22 mouse cellular contexts compared by ENCODE assay signal in the genomic region with DNA sequence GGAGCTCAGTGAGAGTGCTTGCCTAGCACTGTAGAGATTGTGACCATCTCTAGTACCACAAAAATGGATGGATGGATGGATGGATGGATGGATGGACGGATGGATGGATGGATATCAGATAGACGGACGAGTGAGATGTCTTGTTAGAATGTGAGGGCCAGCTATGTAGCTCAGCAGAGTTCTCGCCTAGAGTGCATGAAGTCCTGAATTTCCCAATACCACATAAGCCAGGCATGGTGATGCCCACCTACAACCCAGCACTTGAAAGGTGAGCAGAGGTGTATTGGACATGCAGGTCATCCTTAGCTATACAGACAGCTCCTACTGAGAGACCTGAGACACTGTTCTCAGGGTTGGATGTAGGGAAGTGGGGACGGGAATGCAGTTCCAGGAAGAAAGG. TPM values are rescaled to one million over a fixed set of nuclear protein-coding genes. Genes with fewer than 3 reads are reported as not detected.
DNase-seq lines count a peak whose midpoint lies in the region; ATAC-seq and TF ChIP-seq lines count a peak whose summit lies in the region.
"Had no signal": no experiment of that assay in that cellular context is flagged by ENCODE, and none has a peak within 500 bp of the region (broad histone marks: within the 10 kb centered on the region; RNA-seq: fewer than 3 reads in every experiment).

No protein-coding gene starts in this region.

- no peaks in the 10 kb centered on the region for H3K27me3 ChIP-seq in heart, embryonic 11.5 days (ENCODE audit: control insufficient read depth, insufficient read depth, low read length)
- no peaks in the 10 kb centered on the region for H3K27me3 ChIP-seq in kidney, adult 2 months (replicated peaks; ENCODE audit: control insufficient read depth, insufficient read depth, low read length)
- H3K27me3 ChIP-seq in kidney, postnatal 0 days (ENCODE audit: insufficient read depth, low read length): no peaks in the 10 kb centered on the region
- no peaks in the 10 kb centered on the region for H3K27me3 ChIP-seq in midbrain, embryonic 11.5 days (ENCODE audit: control insufficient read depth, insufficient read depth, low read length)
- no peaks in the 10 kb centered on the region for H3K27me3 ChIP-seq in midbrain, embryonic 16.5 days (ENCODE audit: control insufficient read depth, insufficient read depth, low read depth, low read length)
- H3K27me3 ChIP-seq: CH12.LX, Patski had no signal

- no peak for ATAC-seq in heart, embryonic 11.5 days (replicated peaks; ENCODE audit: insufficient number of reproducible peaks, low FRiP score, low TSS enrichment)
- no peak for ATAC-seq in kidney, postnatal 0 days (replicated peaks; ENCODE audit: low FRiP score, low read depth)
- ATAC-seq in midbrain, embryonic 11.5 days (ENCODE audit: low FRiP score): no peak
- no peak for ATAC-seq in midbrain, embryonic 16.5 days
- ATAC-seq: activated CD4-positive, CD25-positive, alpha-beta regulatory T cell, adult 4 months; CD4-positive, CD25-positive, alpha-beta regulatory T cell, adult 4 months; Patski had no signal

- WGBS in heart, embryonic 11.5 days (ENCODE audit: insufficient replicate concordance): 70% methylated on average over 5 of the region's 5 CpGs
- WGBS in kidney, adult 2 months: 86% methylated on average over 5 of the region's 5 CpGs
- WGBS in kidney, postnatal 0 days: 86% methylated on average over 5 of the region's 5 CpGs
- 85% methylated on average over 5 of the region's 5 CpGs for WGBS in midbrain, embryonic 11.5 days
- WGBS in midbrain, embryonic 16.5 days: 82% methylated on average over 5 of the region's 5 CpGs

- H3K36me3 ChIP-seq in heart, embryonic 11.5 days (ENCODE audit: control insufficient read depth, insufficient read depth, low read length): no peaks in the 10 kb centered on the region
- no peaks in the 10 kb centered on the region for H3K36me3 ChIP-seq in kidney, adult 2 months (ENCODE audit: control insufficient read depth, insufficient read depth, low read length)
- no peaks in the 10 kb centered on the region for H3K36me3 ChIP-seq in kidney, postnatal 0 days (ENCODE audit: insufficient read depth, low read length)
- no peaks in the 10 kb centered on the region for H3K36me3 ChIP-seq in midbrain, embryonic 11.5 days (ENCODE audit: control insufficient read depth, insufficient read depth, low read length)
- H3K36me3 ChIP-seq in midbrain, embryonic 16.5 days (ENCODE audit: control insufficient read depth, insufficient read depth, low read length): no peaks in the 10 kb centered on the region
- H3K36me3 ChIP-seq: G1E had no signal

- H3K4me3 ChIP-seq in heart, embryonic 11.5 days (ENCODE audit: low read depth, low read length): no peak overlapping the region
- H3K4me3 ChIP-seq in kidney, adult 2 months (ENCODE audit: insufficient read depth, low read depth, low read length): no peak overlapping the region
- no peak overlapping the region for H3K4me3 ChIP-seq in kidney, postnatal 0 days (replicated peaks; ENCODE audit: low read depth, low read length)
- H3K4me3 ChIP-seq in midbrain, embryonic 11.5 days (ENCODE audit: low read depth, low read length): no peak overlapping the region
- H3K4me3 ChIP-seq in midbrain, embryonic 16.5 days (ENCODE audit: low read depth, low read length): no peak overlapping the region

- DNase-seq in heart, adult 11 months: peak; percentile 78
- DNase-seq in kidney, adult 2 months: no peak
- no peak for DNase-seq in kidney, postnatal 4 days
- no peak for DNase-seq in kidney, postnatal 0 days (ENCODE audit: low spot score)
- DNase-seq in kidney, postnatal 14 days: no peak
- peak; percentile 64 for DNase-seq in midbrain, embryonic 11.5 days (ENCODE audit: low spot score, missing footprints)
- DNase-seq: adrenal gland, adult 2 months; adrenal gland, adult 8-10 months; adrenal gland, postnatal 10 days; adrenal gland, postnatal 14 days; adrenal gland, postnatal 25 days; adrenal gland, postnatal 36 days; B cell, adult 2 months; cerebellum, adult 11 months; cerebellum, adult 11-12 months had no signal

- TF ChIP-seq POLR2A in kidney, adult 2 months (IDR thresholded peaks at IDR 0.05; ENCODE audit: low read depth, low read length): no peak

- H3K4me1 ChIP-seq in heart, embryonic 11.5 days (ENCODE audit: control insufficient read depth, insufficient read depth, low read length): no peaks in the 10 kb centered on the region
- H3K4me1 ChIP-seq in kidney, adult 2 months (ENCODE audit: control insufficient read depth, insufficient read depth, low read length): peaks cover 11% of the 10 kb centered on the region; the same call in 1 of the 2 replicates
- H3K4me1 ChIP-seq in kidney, postnatal 0 days (replicated peaks; ENCODE audit: insufficient read depth, low read length): no peaks in the 10 kb centered on the region
- H3K4me1 ChIP-seq in midbrain, embryonic 11.5 days (ENCODE audit: control insufficient read depth, insufficient read depth, low read length): no peaks in the 10 kb centered on the region
- no peaks in the 10 kb centered on the region for H3K4me1 ChIP-seq in midbrain, embryonic 16.5 days (ENCODE audit: control insufficient read depth, insufficient read depth, low read length)

- no peak for TF ChIP-seq CTCF in kidney, adult 2 months (conservative IDR thresholded peaks at IDR 0.05; ENCODE audit: insufficient read depth, insufficient read length, low read depth, low read length)
- no peak for TF ChIP-seq CTCF in kidney, postnatal 0 days (IDR thresholded peaks at IDR 0.05; ENCODE audit: low read depth)

- H3K27ac ChIP-seq in heart, embryonic 11.5 days (ENCODE audit: low read depth, low read length): no peak overlapping the region
- peak overlapping the region; percentile 80 for H3K27ac ChIP-seq in kidney, adult 2 months (ENCODE audit: insufficient read depth, low read depth, low read length)
- peak overlapping the region; percentile 15; the same call in 1 of the 2 replicates for H3K27ac ChIP-seq in kidney, postnatal 0 days
- H3K27ac ChIP-seq in midbrain, embryonic 11.5 days (ENCODE audit: low read depth, low read length): no peak overlapping the region
- no peak overlapping the region for H3K27ac ChIP-seq in midbrain, embryonic 16.5 days (ENCODE audit: low read length)

- H3K4me2 ChIP-seq in heart, embryonic 11.5 days: no peak overlapping the region
- no peak overlapping the region for H3K4me2 ChIP-seq in kidney, postnatal 0 days (ENCODE audit: low read length)
- H3K4me2 ChIP-seq in midbrain, embryonic 11.5 days: no peak overlapping the region
- no peak overlapping the region for H3K4me2 ChIP-seq in midbrain, embryonic 16.5 days (ENCODE audit: low read length)

- no peak overlapping the region for H3K9ac ChIP-seq in heart, embryonic 11.5 days (ENCODE audit: low read depth, low read length)
- H3K9ac ChIP-seq in kidney, postnatal 0 days (ENCODE audit: low read depth, low read length): no peak overlapping the region
- no peak overlapping the region for H3K9ac ChIP-seq in midbrain, embryonic 11.5 days (ENCODE audit: low read length)
- no peak overlapping the region for H3K9ac ChIP-seq in midbrain, embryonic 16.5 days (ENCODE audit: low read depth, low read length)

- H3K9me3 ChIP-seq in heart, embryonic 11.5 days (replicated peaks; ENCODE audit: control insufficient read depth, low read length): no peaks in the 10 kb centered on the region; the same call in 1 of the 2 replicates
- H3K9me3 ChIP-seq in kidney, postnatal 0 days (replicated peaks; ENCODE audit: low read length): no peaks in the 10 kb centered on the region
- no peaks in the 10 kb centered on the region for H3K9me3 ChIP-seq in midbrain, embryonic 11.5 days (ENCODE audit: control insufficient read depth, low read length)
- no peaks in the 10 kb centered on the region for H3K9me3 ChIP-seq in midbrain, embryonic 16.5 days (replicated peaks; ENCODE audit: control insufficient read depth, low read length, poor library complexity, severe bottlenecking)
- H3K9me3 ChIP-seq: G1E had no signal

RNA-seq across cellular contexts. Expression of a gene that starts 10.9 kb away (rescaled TPM):
- polyA plus RNA-seq in heart, embryonic 11.5 days (2014; fragmentation: Nextera tagmentation; extraction: Ambion mirVana): 1,579 and 1,713 TPM in 2 replicates
- 28,844 and 31,623 TPM in 2 replicates for polyA plus RNA-seq in kidney, adult 2 months (2012; rRNA removed)
- polyA plus RNA-seq in kidney, postnatal 0 days (2015; fragmentation: Nextera tagmentation; extraction: Ambion mirVana): 1,362 and 1,474 TPM in 2 replicates
- 57.2 and 60.5 TPM in 2 replicates for polyA plus RNA-seq in midbrain, embryonic 11.5 days (2014; fragmentation: Nextera tagmentation; extraction: Ambion mirVana)
- 29.4 and 40.5 TPM in 2 replicates for polyA plus RNA-seq in midbrain, embryonic 16.5 days (2015; fragmentation: Nextera tagmentation; extraction: Ambion mirVana)
- polyA plus RNA-seq: G1E had no signal

RNA-seq across cellular contexts. Expression of a gene that starts 25.2 kb away (rescaled TPM):
- polyA plus RNA-seq in heart, embryonic 11.5 days (2014; fragmentation: Nextera tagmentation; extraction: Ambion mirVana): 632 and 639 TPM in 2 replicates
- polyA plus RNA-seq in kidney, adult 2 months (2012; rRNA removed): 1,115 and 1,173 TPM in 2 replicates
- 1,015 and 1,085 TPM in 2 replicates for polyA plus RNA-seq in kidney, postnatal 0 days (2015; fragmentation: Nextera tagmentation; extraction: Ambion mirVana)
- 694 and 720 TPM in 2 replicates for polyA plus RNA-seq in midbrain, embryonic 11.5 days (2014; fragmentation: Nextera tagmentation; extraction: Ambion mirVana)
- polyA plus RNA-seq in midbrain, embryonic 16.5 days (2015; fragmentation: Nextera tagmentation; extraction: Ambion mirVana): 731 and 741 TPM in 2 replicates

RNA-seq across cellular contexts. Expression of a gene that starts 30.6 kb away (rescaled TPM):
- polyA plus RNA-seq in heart, embryonic 11.5 days (2014; fragmentation: Nextera tagmentation; extraction: Ambion mirVana): 16.5 and 19.1 TPM in 2 replicates
- 1.4 and 3.9 TPM in 2 replicates for polyA plus RNA-seq in kidney, adult 2 months (2012; rRNA removed)
- polyA plus RNA-seq in kidney, postnatal 0 days (2015; fragmentation: Nextera tagmentation; extraction: Ambion mirVana): 7.3 and 7.7 TPM in 2 replicates
- polyA plus RNA-seq in midbrain, embryonic 11.5 days (2014; fragmentation: Nextera tagmentation; extraction: Ambion mirVana): 5.2 and 5.8 TPM in 2 replicates
- polyA plus RNA-seq in midbrain, embryonic 16.5 days (2015; fragmentation: Nextera tagmentation; extraction: Ambion mirVana): 10.5 and 15.1 TPM in 2 replicates

Comparison
In these comparisons a context has a peak if more than half of its experiments do, and no peak if none do; other contexts are left out.
1. DNase-seq: peak in heart, adult 11 months (single experiment) and midbrain, embryonic 11.5 days (single experiment); none in kidney, adult 2 months (single experiment), kidney, postnatal 4 days (0 of 2), kidney, postnatal 0 days (single experiment) and kidney, postnatal 14 days (single experiment).
2. H3K27ac ChIP-seq: peak in kidney, adult 2 months (single experiment) and kidney, postnatal 0 days (single experiment); none in heart, embryonic 11.5 days (single experiment), midbrain, embryonic 11.5 days (single experiment) and midbrain, embryonic 16.5 days (single experiment).
3. RNA of a gene that starts 10.9 kb away (polyA plus RNA-seq): 28,844 to 31,623 TPM in kidney, adult 2 months, 1,579 to 1,713 TPM in heart, embryonic 11.5 days and 1,362 to 1,474 TPM in kidney, postnatal 0 days; 57.2 to 60.5 TPM in midbrain, embryonic 11.5 days and 29.4 to 40.5 TPM in midbrain, embryonic 16.5 days; every median in the first group is over 10 times any median in the second.